Mouse (Mus musculus): ENCODE results near the gene Daam1.

The Daam1 gene

DNA sequence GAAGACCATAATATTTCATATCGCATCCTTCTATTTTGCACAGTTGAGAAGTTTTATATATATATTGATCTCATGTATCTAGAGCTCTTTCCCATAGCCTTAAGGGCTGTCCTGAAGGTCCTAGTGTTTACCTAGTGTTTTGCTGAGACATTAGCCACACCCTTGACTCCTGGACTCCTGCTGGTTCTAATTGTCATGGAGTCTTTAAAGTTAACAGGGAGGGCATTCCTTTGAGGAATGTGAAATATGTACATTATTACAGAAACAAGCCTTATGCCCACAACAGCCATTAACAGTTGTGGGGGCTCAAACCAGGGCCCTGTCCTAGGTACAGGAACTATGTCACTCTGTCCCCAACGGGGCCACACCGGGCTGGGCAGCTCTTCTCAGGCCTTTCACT lies 180.5 kb downstream of the Daam1 start:
- DNase-seq = no peak

DNA sequence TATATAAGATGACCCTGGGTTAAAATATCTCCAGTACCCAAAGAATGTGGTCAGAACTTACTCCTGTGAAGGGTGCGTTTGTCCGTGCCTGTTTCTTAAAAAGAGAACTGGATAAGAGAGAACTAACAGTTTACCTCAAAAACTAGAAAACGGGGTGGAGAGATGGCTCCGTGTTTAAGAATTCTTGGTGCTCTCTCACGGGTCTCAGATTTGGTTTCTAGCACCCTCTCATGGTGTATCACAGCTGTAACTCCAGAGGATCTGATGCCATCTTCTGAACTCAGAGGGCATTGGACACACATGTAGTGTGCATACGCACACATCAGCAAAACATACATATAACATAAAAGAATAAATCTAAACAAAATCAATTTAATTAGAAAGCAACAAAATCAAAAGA lies 181.2 kb downstream of the Daam1 start:
- DNase-seq = no peak

DNA sequence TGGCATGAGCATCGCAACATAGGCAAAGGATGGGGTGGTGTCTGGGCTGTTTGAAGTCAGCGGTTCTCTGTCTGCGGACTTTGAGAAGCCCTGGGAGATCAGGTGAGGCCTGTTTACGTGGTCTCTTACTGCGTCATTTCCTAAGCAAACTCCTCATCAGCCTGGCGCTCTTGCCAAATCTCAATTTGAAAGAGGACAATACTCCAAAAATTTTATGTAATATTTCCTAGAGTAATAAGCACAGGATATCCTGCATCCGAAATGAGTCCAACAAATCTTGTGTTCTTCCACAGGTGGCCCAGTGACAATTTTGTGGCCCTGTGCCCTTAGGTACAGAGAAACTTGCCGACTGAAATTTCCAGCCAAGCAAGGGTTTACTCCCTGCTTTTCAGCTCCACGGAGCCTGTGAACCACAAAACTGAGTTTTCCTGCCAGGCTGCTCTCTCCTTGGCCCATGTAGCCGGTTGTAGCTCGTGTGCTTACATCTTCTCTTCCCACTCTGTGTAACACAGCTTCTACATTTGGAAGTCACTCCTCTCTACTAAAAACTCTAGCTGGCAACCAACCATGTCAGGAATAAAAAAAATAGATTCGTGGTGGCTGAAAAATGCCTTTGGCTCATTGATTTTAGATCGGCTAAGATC lies 183.0 kb downstream of the Daam1 start:
- DNase-seq = no peak

DNA sequence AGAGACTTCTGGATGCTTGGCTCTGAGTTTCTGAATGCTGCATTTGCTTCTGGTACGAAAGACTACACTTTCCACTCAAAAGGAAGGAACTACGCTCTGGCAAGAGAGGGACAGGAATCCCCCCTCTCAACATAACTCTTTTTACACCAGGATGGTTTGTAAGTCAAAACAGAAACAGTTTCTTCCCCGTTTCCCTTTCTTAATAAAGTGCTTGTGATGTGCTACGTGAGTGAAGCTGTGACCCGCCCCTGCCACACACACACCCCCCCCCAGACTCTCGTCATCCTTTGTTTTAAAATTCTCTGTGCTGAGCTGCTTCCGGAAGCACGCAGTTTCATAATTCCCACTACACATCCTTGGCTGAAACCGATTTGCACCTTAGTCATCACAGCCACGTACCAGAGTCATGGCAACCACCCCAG lies 183.5 kb downstream of the Daam1 start:
- peak; percentile 10 for DNase-seq

DNA sequence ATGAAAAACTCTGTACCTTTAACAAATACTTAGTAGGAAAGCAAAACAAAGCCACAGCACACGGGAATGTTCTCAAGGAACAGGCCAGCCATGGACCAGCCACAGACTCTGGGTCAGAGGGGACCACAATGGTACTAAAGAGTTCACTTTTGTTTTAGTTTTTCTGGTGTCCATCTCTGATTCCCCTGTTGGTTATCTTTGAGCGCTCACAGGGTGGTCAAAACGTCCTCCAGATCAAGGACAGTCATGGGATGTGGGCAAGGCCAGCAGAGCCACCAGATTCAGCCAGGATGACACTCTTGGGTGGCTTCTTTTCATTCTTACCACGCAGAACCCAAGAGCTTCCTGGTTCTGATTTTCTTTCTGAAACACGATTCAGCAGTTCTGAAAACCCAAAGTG lies 184.4 kb downstream of the Daam1 start:
- no peak for DNase-seq

DNA sequence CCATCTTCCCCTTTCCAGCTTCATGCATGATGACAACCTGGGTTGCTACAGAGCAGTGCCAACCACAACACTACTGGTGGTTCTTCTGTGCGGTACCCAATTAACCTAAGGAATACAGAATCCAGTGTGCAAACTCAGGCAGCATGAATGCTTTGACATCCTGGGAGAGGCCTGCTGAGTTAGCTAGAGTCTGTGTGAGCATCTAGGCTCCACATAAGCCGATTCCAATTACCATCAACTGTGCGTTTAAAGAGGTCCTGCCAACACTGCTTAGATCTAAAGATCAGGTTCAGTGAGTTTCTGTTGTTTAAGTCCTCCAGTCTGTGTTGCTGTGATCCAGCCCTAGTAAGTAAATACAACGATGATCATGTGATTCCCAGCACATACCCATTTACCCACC lies 189.4 kb downstream of the Daam1 start:
- DNase-seq = no peak

DNA sequence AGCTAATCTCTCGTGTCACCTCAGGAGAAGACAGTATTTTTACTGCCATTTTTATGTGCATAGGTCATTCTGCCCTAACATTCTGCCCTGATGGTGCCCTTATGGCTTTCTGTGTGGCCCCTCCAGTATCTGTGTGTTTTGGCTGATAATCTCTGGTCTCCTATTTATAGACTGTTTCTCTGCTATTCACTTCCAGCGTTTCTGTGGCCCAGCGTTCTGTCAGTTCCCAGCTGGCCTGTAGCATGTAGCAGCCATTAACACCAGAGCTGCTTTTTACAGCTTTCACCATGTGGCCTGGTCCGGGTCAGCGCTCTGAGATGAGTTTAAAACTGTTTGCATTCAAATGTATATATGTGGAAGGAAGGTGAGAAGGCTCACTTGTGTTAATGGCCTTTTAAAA lies 190.7 kb downstream of the Daam1 start:
- no peak for DNase-seq

DNA sequence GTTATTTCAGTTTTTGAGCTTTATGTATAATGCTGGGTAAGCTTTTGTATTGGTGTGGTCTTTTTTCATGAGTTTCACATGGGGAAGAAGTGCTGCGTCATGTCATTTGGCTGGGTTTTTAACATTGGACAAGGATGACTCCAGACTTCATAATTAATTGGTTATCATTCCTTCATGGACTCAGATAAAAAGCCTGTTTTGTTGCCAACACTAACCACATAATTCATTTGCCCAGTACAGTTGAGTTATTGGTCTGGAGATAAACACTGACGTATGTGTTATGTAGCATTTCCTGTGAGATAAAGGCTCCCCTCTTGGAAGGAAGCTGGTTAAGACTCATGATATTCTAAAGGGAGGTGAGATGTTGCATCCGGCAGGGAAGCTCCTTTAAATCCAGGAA lies 191.9 kb downstream of the Daam1 start:
- no peak for DNase-seq

DNA sequence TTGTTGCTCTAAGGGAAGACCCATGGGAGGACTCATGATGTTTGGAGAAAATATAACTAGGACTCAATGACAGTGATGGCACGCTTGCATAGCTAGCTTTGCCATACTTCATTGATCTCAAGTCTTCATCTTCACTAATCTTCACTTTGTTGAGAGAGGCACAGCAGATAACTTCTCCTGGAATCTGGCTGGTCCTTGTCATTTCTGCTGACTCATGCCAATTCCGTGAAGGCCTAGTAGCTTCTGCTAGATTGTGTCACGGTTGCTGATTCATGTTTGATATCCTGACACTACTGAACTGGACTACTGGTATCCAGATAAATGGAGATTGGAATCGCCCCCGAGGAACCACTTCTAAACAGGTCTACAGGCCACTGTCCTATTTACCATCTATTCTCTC lies 192.7 kb downstream of the Daam1 start:
- no peak for DNase-seq

DNA sequence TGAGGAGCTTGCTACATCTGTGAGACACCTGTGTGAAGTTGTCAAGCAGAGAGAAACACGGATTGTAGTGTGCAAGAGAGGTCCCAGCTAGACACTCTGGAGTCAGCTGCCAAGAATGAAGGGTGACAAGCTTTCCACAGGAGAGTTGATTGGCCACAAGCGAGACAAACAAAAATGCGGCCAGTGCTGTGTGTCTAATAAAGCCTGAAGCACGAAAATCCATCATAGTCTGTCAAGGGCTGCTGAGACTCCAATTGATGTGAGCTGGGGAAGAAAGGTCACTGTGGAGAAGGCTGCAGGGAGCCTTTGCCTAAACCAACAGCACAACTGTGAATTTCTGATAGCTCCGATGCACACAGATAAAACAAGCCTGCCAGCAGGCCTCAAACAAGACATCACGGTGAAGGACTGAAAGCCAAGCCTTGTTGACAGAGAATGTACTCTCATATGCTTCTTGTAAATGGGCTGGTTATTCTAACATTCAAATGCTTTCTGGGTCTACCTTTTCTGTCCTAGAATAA lies 194.5 kb downstream of the Daam1 start:
- DNase-seq = no peak

DNA sequence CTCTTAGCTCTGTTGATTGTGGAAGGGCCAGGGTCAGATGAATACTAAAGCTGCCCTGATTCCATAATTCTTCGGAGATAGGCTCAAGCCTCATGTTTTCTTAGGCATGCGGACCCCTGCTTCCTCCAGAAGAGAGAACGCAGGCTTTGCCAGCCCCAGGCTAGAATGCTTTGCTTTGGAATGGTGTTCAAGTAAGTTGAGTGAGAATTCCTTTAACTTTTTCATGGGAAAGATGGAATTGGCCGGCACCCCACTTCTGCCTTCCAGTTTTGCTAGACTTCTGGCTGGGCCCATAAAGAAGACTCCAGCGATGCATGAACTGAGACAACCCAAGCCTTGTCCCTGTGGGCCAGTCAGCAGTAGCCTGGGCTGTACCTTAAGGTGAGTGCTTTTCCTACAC lies 200.3 kb downstream of the Daam1 start:
- no peak for DNase-seq

DNA sequence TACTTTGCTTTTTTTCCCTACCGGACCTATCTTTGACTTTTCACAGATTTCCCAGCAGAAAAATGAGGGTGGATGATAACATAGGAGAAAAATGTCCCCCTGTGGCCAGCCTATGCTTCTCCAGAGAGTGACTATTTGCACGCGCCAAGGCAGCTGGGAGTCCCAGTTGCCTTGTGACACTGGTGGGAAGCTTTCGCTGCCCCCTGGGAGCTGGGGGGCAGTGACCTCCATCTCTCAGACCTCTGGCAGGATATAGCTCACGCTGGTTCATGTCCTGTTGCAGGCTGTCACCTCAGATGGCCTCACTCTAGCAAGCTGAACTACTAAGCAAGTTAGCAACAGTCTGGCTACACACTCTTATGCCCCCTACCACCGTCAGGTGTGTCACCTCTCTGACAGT lies 200.9 kb downstream of the Daam1 start:
- no peak for DNase-seq

DNA sequence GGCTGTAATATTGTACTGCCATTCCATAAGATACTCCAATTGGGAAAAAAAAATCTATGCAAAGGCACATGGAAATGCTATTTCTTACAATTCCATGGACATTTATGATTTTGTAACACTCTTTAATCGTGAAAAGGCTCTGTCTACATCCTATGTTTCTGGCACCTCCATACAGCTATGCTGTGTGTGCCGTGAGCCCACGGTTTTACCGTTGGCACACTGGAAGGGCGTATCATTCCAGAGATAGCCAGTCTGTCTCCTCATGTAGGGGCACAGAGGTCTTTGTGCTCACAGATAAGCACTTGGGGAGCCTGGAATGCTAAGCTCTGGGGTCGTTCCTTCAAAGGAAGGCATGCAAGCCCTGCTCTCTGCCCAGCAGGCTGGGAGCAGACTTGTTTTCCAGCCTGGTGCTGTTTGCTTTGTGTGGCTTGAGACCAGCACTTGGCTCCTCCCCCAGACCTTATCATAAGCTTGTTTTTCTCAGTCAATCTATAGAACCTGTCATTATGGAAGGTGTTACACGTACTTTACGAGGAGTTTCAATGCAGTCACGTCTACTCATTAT lies 205.3 kb downstream of the Daam1 start:
- no peak for DNase-seq

DNA sequence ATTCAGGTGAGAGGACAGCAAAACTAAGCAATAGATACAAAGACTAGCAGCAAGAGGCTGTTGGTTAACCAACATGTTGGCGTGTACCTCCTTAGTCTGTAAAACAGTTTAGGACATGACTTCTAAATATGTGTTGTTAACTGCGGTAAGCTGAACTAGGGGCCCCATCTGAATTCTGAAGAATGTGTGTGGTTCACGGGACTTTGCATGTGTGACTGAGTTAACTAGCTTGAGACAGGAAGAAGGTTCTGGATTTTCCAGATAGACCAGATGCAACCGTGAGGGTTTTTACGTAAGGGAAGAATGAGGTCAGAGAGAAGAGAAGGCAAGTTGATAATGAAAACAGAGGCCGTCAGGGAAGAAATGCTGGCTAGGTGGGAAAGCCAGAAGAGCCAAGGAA lies 206.2 kb downstream of the Daam1 start:
- no peak for DNase-seq

DNA sequence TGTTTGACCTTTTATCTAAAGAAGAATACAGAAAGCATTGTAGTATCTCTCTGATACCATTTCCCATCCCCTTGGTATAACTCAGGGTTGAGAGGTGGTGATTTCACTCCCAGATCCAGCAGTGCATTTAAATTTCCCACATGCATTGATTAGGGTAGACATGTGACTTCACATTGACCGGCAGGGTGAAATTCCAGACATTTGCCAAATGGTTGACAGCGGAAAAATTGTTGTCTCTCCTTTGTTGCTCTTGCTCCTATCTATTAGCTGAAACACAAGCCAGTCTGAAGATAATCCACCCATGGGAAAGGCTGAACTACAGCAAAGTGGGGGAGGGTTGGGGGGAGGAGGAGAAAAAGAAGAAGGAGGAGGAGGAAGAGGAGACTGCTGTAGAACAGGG lies 208.0 kb downstream of the Daam1 start:
- no peak for DNase-seq

DNA sequence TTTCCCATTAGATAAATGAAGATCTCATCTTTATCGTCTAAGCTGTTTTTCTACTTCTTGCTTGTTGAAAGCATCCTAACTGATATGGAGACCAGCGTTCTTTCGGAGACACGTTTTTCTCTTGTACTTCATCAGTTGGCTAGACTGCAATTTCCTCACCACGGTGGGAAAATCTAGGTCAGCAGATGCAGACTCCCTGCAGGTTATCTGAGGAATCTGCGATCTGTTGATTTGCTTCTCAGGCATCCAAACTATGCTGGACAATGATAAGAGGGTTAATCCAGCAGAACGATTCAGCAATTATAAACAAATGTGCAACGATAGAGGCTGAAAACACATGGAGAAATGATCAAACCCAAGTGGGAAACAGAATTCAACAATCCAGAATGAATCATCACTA lies 208.6 kb downstream of the Daam1 start:
- no peak for DNase-seq

DNA sequence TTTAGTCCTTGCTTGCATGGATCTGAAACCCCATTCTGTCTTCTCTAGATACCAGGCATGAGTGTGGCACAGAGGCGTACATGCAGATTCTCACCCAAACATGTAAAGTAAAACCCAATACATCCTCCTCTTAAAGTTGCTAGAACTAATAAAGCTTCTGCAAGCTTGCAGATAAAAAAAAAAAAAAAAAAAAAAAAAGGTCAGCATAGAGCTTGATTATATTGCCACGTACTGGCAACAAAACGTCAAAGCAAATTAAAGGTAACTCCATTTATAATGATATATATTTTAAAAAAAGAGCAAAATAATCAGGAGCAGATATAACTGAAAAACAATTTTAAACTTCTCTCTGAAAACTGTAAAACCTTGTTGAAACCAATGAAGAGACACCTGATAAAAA lies 210.4 kb downstream of the Daam1 start:
- DNase-seq = no peak
